Mouse (Mus musculus) erythroblast, embryonic 14.5 days (primary cell): Measurements from ENCODE around the gene Gabarap. TPM values are rescaled to one million over a fixed set of nuclear protein-coding genes. Genes with fewer than 3 reads are reported as not detected.

ENCODE experiments used
- H3K27me3 ChIP-seq: 2 replicates; pipeline ENCODE4 v1.6.1; 2012; ENCODE audit warnings: inconsistent platforms; ENCODE audit not compliant: control insufficient read depth
- H3K36me3 ChIP-seq: 2 replicates; pipeline ENCODE4 v1.6.1; 2012; ENCODE audit warnings: mild to moderate bottlenecking, inconsistent platforms; ENCODE audit not compliant: control insufficient read depth
- H3K4me1 ChIP-seq: 2 replicates; pipeline ENCODE4 v1.6.1; 2012; ENCODE audit warnings: inconsistent platforms; ENCODE audit not compliant: control insufficient read depth
- H3K4me3 ChIP-seq: replicated peaks from 2 replicates; pipeline ENCODE3; 2012; ENCODE audit warnings: moderate library complexity, mild to moderate bottlenecking, inconsistent platforms
- H3K9me3 ChIP-seq: 2 replicates; pipeline ENCODE4 v1.6.1; 2012; ENCODE audit warnings: low read length, inconsistent platforms, mixed read lengths; ENCODE audit not compliant: control insufficient read depth
- GATA1 ChIP-seq: IDR thresholded peaks from 2 replicates; pipeline ENCODE4 v1.6.1; 2012; ENCODE audit warnings: low read length, inconsistent platforms, mixed read lengths
- TAL1 ChIP-seq: IDR thresholded peaks from 3 replicates; pipeline ENCODE4 v1.6.1; 2012; ENCODE audit warnings: low read length, inconsistent platforms, mixed read lengths
- polyA plus RNA-seq: library from polyadenylated mRNA; stranded (reverse); fragments of >175 nt; gene quantifications from 2 replicates; pipeline ENCODE4 v1.2.3, GENCODE M21; 2012

The Gabarap gene
- polyA plus RNA-seq, 1 experiment: 50.2 TPM

DNA sequence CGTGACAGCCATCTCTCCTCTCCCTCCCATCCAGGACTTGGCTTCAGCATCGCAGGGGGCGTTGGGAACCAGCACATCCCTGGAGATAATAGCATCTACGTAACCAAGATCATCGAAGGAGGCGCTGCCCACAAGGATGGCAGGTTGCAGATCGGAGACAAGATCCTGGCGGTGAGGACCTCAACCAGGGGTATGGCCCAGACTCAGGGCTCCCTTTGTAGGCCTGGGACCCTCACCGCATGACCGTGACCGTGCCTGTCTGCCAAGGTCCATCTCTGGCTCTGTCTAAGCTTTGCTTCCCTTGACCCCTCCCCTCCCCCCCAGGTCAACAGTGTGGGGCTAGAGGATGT lies 40.4 kb downstream of the Gabarap start:
- peaks cover 15% of the 10 kb centered on the region for H3K4me1 ChIP-seq
- no peaks in the 10 kb centered on the region for H3K9me3 ChIP-seq
- no peak for TF ChIP-seq TAL1
- no peak for TF ChIP-seq GATA1
- no peaks in the 10 kb centered on the region; the same call in 1 of the 2 replicates for H3K36me3 ChIP-seq
- peaks cover 28% of the 10 kb centered on the region for H3K27me3 ChIP-seq
- no peak overlapping the region for H3K4me3 ChIP-seq

GRCm38 (mm10) chr11:70038174-70038573 lies 47.2 kb downstream of the Gabarap start:
- no peaks in the 10 kb centered on the region for H3K36me3 ChIP-seq
- no peak overlapping the region for H3K4me3 ChIP-seq

DNA sequence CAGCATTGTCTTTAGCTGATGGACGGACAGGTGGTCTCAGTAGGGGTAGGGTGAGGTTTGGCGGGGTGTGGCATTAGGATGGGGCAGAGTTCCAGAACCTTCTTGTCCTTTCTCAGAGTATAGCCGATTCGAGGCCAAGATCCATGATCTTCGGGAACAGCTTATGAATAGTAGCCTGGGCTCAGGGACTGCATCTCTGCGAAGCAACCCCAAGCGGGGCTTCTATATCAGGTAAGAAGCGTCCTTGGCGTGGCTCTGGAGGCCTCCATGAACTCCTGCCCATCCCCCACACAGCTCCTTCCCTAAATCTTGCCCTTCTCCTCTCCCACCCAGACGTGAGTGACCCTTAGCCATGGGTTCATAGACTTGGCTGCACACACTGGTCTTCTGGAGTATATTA lies 48.7 kb downstream of the Gabarap start:
- Histone ChIP-seq H3K36me3 (no peaks in the 10 kb centered on the region), H3K27me3 (no peaks in the 10 kb centered on the region), H3K4me3 (no peak overlapping the region), H3K9me3 (no peaks in the 10 kb centered on the region), H3K4me1 (peaks cover 4% of the 10 kb centered on the region)
- TF ChIP-seq GATA1 (no peak), TAL1 (no peak)

More at GRCm38 (mm10) chr11:70038174-70038573, 47.2 kb downstream of the Gabarap start:
- Histone ChIP-seq H3K27me3 (no peaks in the 10 kb centered on the region), H3K9me3 (no peaks in the 10 kb centered on the region), H3K4me1 (peaks cover 4% of the 10 kb centered on the region)
- TF ChIP-seq TAL1 (no peak), GATA1 (no peak)

DNA sequence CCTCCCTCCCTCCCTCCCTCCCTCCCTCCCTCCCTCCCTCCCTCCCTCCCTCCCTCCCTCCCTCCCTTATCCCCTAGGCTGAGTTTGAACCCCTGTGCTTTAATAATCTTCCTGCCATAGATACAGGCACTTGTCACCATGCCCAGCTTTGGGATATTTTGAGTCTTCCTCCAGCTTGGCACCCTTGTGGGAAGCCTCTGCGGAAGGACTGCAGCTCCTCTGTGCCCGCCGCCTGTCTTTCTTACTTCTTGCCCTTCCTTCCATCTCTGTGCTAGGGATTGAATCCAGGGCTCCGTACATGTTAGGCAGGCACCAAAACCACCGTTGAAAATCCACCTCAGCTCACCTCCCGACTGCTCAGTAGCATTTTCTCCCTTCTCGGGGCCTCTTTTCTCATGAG lies 49.2 kb downstream of the Gabarap start:
- Histone ChIP-seq H3K9me3 (no peaks in the 10 kb centered on the region), H3K4me3 (no peak overlapping the region), H3K36me3 (no peaks in the 10 kb centered on the region), H3K27me3 (no peaks in the 10 kb centered on the region), H3K4me1 (peaks cover 4% of the 10 kb centered on the region)
- TF ChIP-seq TAL1 (no peak), GATA1 (no peak)

DNA sequence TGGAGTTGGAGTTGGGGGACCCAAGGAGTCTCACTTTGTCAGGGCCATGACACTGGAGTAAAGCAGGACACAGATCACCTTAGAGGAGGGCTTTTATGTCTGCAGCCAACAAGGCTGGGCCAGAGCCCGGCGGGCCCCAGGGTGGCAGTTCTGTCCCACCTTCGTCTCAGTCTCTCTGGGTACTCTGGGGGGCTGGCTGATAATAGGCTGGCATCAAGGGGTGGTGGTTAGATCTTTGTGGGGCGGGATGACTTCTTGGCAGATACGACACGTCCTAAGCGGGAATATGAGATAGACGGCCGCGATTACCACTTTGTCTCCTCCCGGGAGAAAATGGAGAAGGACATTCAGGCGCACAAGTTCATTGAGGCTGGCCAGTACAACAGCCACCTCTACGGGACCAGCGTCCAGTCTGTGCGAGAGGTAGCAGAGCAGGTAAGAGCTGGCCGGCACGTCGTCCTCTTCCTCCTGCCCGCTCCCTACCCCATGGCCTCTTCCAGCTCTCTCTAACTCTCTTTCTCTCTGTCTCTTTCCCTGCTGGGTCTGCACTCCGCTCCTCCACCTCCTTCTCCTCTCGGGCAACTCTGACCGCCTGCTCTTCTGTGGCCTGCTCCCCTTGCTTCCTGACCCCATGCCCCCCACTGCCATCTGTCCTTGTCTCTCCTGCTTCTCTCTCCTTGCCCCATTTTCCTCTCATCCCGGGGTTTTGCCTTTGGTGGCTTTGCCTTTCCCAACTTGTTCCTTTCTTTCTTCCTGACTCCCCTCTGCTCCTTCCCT lies 51.6 kb downstream of the Gabarap start:
- H3K4me1 ChIP-seq: peaks cover 4% of the 10 kb centered on the region
- no peaks in the 10 kb centered on the region for H3K27me3 ChIP-seq
- no peaks in the 10 kb centered on the region for H3K9me3 ChIP-seq
- H3K4me3 ChIP-seq: no peak overlapping the region
- no peaks in the 10 kb centered on the region for H3K36me3 ChIP-seq
- TF ChIP-seq GATA1 (no peak), TAL1 (no peak)

DNA sequence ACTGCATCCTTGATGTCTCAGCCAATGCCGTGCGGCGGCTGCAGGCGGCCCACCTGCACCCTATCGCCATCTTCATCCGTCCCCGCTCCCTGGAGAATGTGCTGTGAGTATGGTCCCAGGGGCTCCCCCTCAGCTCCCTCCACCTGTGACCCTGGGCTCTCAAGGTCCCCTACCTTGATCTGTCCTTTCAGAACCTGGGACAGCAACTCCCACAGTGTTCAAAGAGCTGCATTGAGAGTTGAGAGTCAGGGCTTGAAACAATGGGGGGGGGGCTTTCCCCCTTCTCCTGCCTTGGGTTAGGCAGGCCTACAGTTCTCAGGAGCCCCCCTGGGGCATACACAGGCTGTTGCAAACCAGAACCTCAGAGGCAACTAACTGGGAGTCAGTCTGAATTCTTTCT lies 52.7 kb downstream of the Gabarap start:
- H3K4me1 ChIP-seq: peaks cover 4% of the 10 kb centered on the region
- H3K36me3 ChIP-seq: no peaks in the 10 kb centered on the region
- TF ChIP-seq GATA1: no peak
- TF ChIP-seq TAL1: no peak
- H3K9me3 ChIP-seq: no peaks in the 10 kb centered on the region
- H3K4me3 ChIP-seq: no peak overlapping the region
- no peaks in the 10 kb centered on the region for H3K27me3 ChIP-seq

Other genes with a start within 250 kb of the Gabarap start
- 14.2 and 14.3 TPM in 2 replicates for gene Polr2a, start 232.5 kb upstream of the Gabarap start, polyA plus RNA-seq
- not detected in 2 replicates for gene Slc35g3, start 229.2 kb upstream of the Gabarap start, polyA plus RNA-seq
- 0.07 and 0.33 TPM in 2 replicates for gene Zbtb4, start 225.2 kb upstream of the Gabarap start, polyA plus RNA-seq
- not detected in 2 replicates for gene Chrnb1, start 195.2 kb upstream of the Gabarap start, polyA plus RNA-seq
- 0.01 TPM in 1 of 2 replicates, not detected in the other for gene Fgf11, start 189.3 kb upstream of the Gabarap start, polyA plus RNA-seq
- gene Tmem102, start 185.5 kb upstream of the Gabarap start, polyA plus RNA-seq: 0.05 TPM in 1 of 2 replicates, not detected in the other
- gene Gm39566, start 175.8 kb upstream of the Gabarap start, polyA plus RNA-seq: not detected in 2 replicates
- gene Spem2, start 172.7 kb upstream of the Gabarap start, polyA plus RNA-seq: not detected in 2 replicates
- gene Spem1, start 169.0 kb upstream of the Gabarap start, polyA plus RNA-seq: not detected in 2 replicates
- gene Nlgn2, start 153.4 kb upstream of the Gabarap start, polyA plus RNA-seq: 0.13 and 0.16 TPM in 2 replicates
- gene Tmem256, start 152.6 kb upstream of the Gabarap start, polyA plus RNA-seq: 204 and 212 TPM in 2 replicates
- gene Plscr3, start 144.8 kb upstream of the Gabarap start, polyA plus RNA-seq: 3.6 and 4.4 TPM in 2 replicates
- 0.94 and 1.1 TPM in 2 replicates for gene Tnk1, start 132.4 kb upstream of the Gabarap start, polyA plus RNA-seq
- gene Tmem95, start 113.1 kb upstream of the Gabarap start, polyA plus RNA-seq: not detected in 2 replicates
- gene Kctd11, start 109.7 kb upstream of the Gabarap start, polyA plus RNA-seq: 0.02 and 0.08 TPM in 2 replicates
- gene Acap1, start 95.6 kb upstream of the Gabarap start, polyA plus RNA-seq: 0.23 and 0.37 TPM in 2 replicates
- gene 2810408A11Rik, start 90.2 kb upstream of the Gabarap start, polyA plus RNA-seq: 0.14 and 0.18 TPM in 2 replicates
- 5.0 and 5.1 TPM in 2 replicates for gene Neurl4, start 90.1 kb upstream of the Gabarap start, polyA plus RNA-seq
- 90.4 and 109 TPM in 2 replicates for gene Gps2, start 77.3 kb upstream of the Gabarap start, polyA plus RNA-seq
- 295 and 310 TPM in 2 replicates for gene Eif5a, start 69.2 kb upstream of the Gabarap start, polyA plus RNA-seq
- 0.29 and 0.38 TPM in 2 replicates for gene Ybx2, start 55.3 kb upstream of the Gabarap start, polyA plus RNA-seq
- 6.0 and 7.7 TPM in 2 replicates for gene Slc2a4, start 43.0 kb upstream of the Gabarap start, polyA plus RNA-seq
- not detected in 2 replicates for gene Cldn7, start 26.4 kb upstream of the Gabarap start, polyA plus RNA-seq
- 23.2 and 28.5 TPM in 2 replicates for gene Ctdnep1, start 10.0 kb upstream of the Gabarap start, polyA plus RNA-seq
- gene Elp5, start 8.6 kb upstream of the Gabarap start, polyA plus RNA-seq: 1.5 and 1.9 TPM in 2 replicates
- 4.5 and 5.5 TPM in 2 replicates for gene Phf23, start 4.6 kb downstream of the Gabarap start, polyA plus RNA-seq
- 0.48 and 0.76 TPM in 2 replicates for gene Dvl2, start 9.5 kb downstream of the Gabarap start, polyA plus RNA-seq
- 2.9 and 3.2 TPM in 2 replicates for gene Acadvl, start 24.3 kb downstream of the Gabarap start, polyA plus RNA-seq
- 0.10 and 0.19 TPM in 2 replicates for gene Dlg4, start 25.8 kb downstream of the Gabarap start, polyA plus RNA-seq
- gene Asgr1, start 62.9 kb downstream of the Gabarap start, polyA plus RNA-seq: not detected in 2 replicates
- gene Asgr2, start 101.5 kb downstream of the Gabarap start, polyA plus RNA-seq: 0.05 TPM in 1 of 2 replicates, not detected in the other
- gene Mgl2, start 139.2 kb downstream of the Gabarap start, polyA plus RNA-seq: 0.02 TPM in 1 of 2 replicates, not detected in the other
- gene Clec10a, start 165.1 kb downstream of the Gabarap start, polyA plus RNA-seq: not detected in 2 replicates
- not detected in 2 replicates for gene Slc16a11, start 221.6 kb downstream of the Gabarap start, polyA plus RNA-seq
- gene Slc16a13, start 229.9 kb downstream of the Gabarap start, polyA plus RNA-seq: 1.5 and 2.3 TPM in 2 replicates
- 0.06 and 0.13 TPM in 2 replicates for gene Bcl6b, start 238.7 kb downstream of the Gabarap start, polyA plus RNA-seq
- 9.8 and 17.9 TPM in 2 replicates for gene 0610010K14Rik, start 246.8 kb downstream of the Gabarap start, polyA plus RNA-seq
- gene Gm21988, start 248.7 kb downstream of the Gabarap start, polyA plus RNA-seq: 4.0 and 6.0 TPM in 2 replicates
- gene Rnasek, start 248.7 kb downstream of the Gabarap start, polyA plus RNA-seq: 23.7 and 29.0 TPM in 2 replicates